Mouse (Mus musculus) small intestine, adult 2 months (tissue): ENCODE results near the gene Rack1.

Source experiments
- CTCF ChIP-seq: fragments of 200-500 bp; IDR thresholded peaks from 2 replicates; pipeline ENCODE4 v1.5.1; 2012; ENCODE audit warnings: low read depth, mild to moderate bottlenecking, control low read depth, inconsistent platforms, low read length, moderate library complexity, mixed read lengths; ENCODE audit not compliant: insufficient replicate concordance, insufficient read length; ENCODE audit errors: extremely low read depth
- POLR2A ChIP-seq: fragments of 200-500 bp; IDR thresholded peaks from 2 replicates; pipeline ENCODE4 v1.6.1; 2012; ENCODE audit warnings: low read depth, mild to moderate bottlenecking, control low read depth, inconsistent platforms, low read length, moderate library complexity

- no peak for TF ChIP-seq CTCF
- no peak for TF ChIP-seq POLR2A
Measured at GRCm38 (mm10) chr11:48767195-48767876, 32.8 kb upstream of the Rack1 start.
